Mouse (Mus musculus) stomach, postnatal 0 days (tissue): ENCODE measurements at regions not wholly inside any gene's neighbourhood (a gene's known extent, or its start where the extent isn't known, plus 50 kb on each side); places are given as distances from the start of the nearest gene placed in this dataset.

Source experiments
- ATAC-seq: fragments of 200-750 bp; cut with Nextera tagmentation; 2 replicates; pipeline ENCODE4 v1.8.0; 2017; ENCODE audit not compliant: low FRiP score, low TSS enrichment
- DNase-seq: peaks from one replicate; pipeline ENCODE4 v3.0.0-alpha.2; 2016; ENCODE audit warnings: low spot score
- H3K27ac ChIP-seq: fragments of 300-500 bp; sonication (generic); replicated peaks from 2 replicates; pipeline ENCODE4 v1.5.1; 2014; ENCODE audit warnings: mild to moderate bottlenecking, control low read depth
- H3K27me3 ChIP-seq: fragments of 300-500 bp; sonication (generic); 2 replicates; pipeline ENCODE4 v1.6.1; 2014; ENCODE audit warnings: low read length; ENCODE audit not compliant: control insufficient read depth, insufficient read depth
- H3K36me3 ChIP-seq: fragments of 300-500 bp; sonication (generic); 2 replicates; pipeline ENCODE4 v1.6.1; 2014; ENCODE audit warnings: low read length, mixed read lengths; ENCODE audit not compliant: control insufficient read depth, insufficient read depth
- H3K4me1 ChIP-seq: fragments of 300-500 bp; sonication (generic); replicated peaks from 2 replicates; pipeline ENCODE4 v1.6.1; 2014; ENCODE audit warnings: antibody characterized with exemption; ENCODE audit not compliant: control insufficient read depth, insufficient read depth
- H3K4me2 ChIP-seq: fragments of 300-500 bp; sonication (generic); replicated peaks from 2 replicates; pipeline ENCODE4 v1.6.1; 2014; ENCODE audit warnings: low read depth, mild to moderate bottlenecking, control low read depth, moderate library complexity
- H3K4me3 ChIP-seq: fragments of 300-500 bp; sonication (generic); 2 replicates; pipeline ENCODE4 v1.5.1; 2014; ENCODE audit warnings: low read depth, low read length, control low read depth
- H3K9ac ChIP-seq: fragments of 300-500 bp; sonication (generic); 2 replicates; pipeline ENCODE4 v1.6.1; 2014; ENCODE audit warnings: mild to moderate bottlenecking, low read length, control low read depth, mixed read lengths
- H3K9me3 ChIP-seq: fragments of 300-500 bp; sonication (generic); 2 replicates; pipeline ENCODE4 v1.6.1; 2016; ENCODE audit warnings: low read length; ENCODE audit not compliant: control insufficient read depth
- CTCF ChIP-seq: IDR thresholded peaks from 2 replicates; pipeline ENCODE4 v1.5.1; 2016; ENCODE audit warnings: antibody characterized with exemption, low read depth, mild to moderate bottlenecking, moderate library complexity
- EP300 ChIP-seq: optimal IDR thresholded peaks from 2 replicates; pipeline ENCODE3; 2016; ENCODE audit warnings: antibody characterized with exemption
- WGBS: fragments of 180-500 bp; shearing (Covaris S2); extraction: QIAGEN DNeasy Blood & Tissue Kit; methylation state at CpG from one replicate; pipeline ENCODE4 v1.1.7; 2014; 5-methylcytosine and 5-hydroxymethylcytosine counted together

DNA sequence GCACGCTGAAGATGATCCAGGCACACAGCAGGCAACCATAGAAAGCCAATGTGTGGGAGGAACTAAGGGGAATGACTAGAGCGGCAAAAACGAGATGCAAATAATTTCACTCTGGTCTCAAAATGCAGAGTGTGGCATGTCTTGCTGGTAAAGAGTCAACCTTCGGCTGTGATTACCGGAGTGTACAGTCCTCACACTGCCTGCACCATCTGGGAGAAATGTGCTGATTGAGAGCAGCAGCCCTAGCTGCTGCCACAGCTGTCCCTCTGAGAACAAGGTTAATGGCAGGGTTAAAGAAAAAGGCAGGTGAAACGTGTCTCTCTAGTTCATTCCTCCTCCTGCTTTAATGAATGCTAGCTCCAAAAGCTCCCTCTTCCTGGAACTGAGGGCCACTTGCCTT is 173.2 kb upstream of the Gpr101 start:
- H3K9me3 ChIP-seq: no peaks in the 10 kb centered on the region
- no peak overlapping the region for H3K4me2 ChIP-seq
- no peaks in the 10 kb centered on the region for H3K4me1 ChIP-seq
- H3K36me3 ChIP-seq: no peaks in the 10 kb centered on the region
- 66% methylated on average over 6 of the region's 6 CpGs for WGBS
- H3K27ac ChIP-seq: no peak overlapping the region
- no peak for TF ChIP-seq CTCF
- TF ChIP-seq EP300: no peak
- H3K9ac ChIP-seq: no peak overlapping the region
- H3K4me3 ChIP-seq: no peak overlapping the region
- ATAC-seq (no peak), DNase-seq (no peak)
- H3K27me3 ChIP-seq: no peaks in the 10 kb centered on the region

DNA sequence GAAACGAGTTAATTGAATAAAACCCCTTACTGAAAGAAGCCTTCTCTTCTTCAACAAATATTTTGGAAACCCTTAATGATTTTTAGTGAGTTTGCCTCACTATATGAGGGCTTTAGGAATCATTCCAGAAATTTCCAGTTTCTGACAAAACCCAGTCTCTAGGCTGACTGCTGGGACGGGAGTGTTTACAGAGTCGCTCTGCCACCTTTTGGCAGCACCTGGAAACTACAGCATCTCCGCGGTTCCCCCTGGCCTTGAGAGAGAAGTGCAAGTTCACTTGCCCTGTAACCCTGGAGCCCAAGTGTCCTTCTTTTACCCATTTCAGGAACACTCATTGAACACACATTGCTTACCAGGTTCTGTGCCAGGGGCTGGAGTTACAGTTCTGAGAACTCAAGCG is 171.4 kb upstream of the Gpr101 start:
- TF ChIP-seq CTCF (peak; percentile 71), EP300 (no peak)
- H3K9ac ChIP-seq: no peak overlapping the region
- no peaks in the 10 kb centered on the region for H3K36me3 ChIP-seq
- H3K4me1 ChIP-seq: no peaks in the 10 kb centered on the region
- peak; percentile 25 for DNase-seq
- WGBS: 11% methylated on average over 6 of the region's 6 CpGs
- H3K27ac ChIP-seq: no peak overlapping the region
- H3K4me2 ChIP-seq: no peak overlapping the region
- no peaks in the 10 kb centered on the region for H3K9me3 ChIP-seq
- no peak for ATAC-seq
- no peaks in the 10 kb centered on the region for H3K27me3 ChIP-seq
- no peak overlapping the region for H3K4me3 ChIP-seq

DNA sequence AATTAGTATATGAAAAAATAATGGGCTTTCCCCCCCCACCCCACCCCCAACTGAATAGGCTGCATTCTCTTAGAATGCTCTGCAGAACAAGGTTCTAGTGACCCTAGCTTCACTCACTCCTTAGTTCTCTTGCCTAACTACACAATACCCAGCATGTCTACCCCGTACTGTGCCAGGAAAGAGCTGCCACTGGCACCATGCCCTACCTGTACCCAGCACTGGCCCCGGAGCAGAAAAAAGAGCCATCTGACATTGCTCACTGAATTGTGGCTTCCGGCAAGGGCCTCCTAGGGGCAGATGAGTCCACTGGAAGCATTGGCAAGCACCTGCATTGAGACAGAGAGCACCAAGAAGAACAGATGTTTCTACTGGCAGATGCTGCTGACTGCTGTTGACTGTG is 156.0 kb upstream of the Gpr101 start:
- H3K4me3 ChIP-seq: no peak overlapping the region
- no peaks in the 10 kb centered on the region for H3K36me3 ChIP-seq
- no peak overlapping the region for H3K27ac ChIP-seq
- ATAC-seq: no peak
- no peaks in the 10 kb centered on the region for H3K9me3 ChIP-seq
- no peaks in the 10 kb centered on the region for H3K27me3 ChIP-seq
- H3K9ac ChIP-seq: no peak overlapping the region
- H3K4me1 ChIP-seq: no peaks in the 10 kb centered on the region
- 92% methylated on average over 3 of the region's 3 CpGs for WGBS
- DNase-seq: no peak
- TF ChIP-seq CTCF (no peak), EP300 (no peak)
- H3K4me2 ChIP-seq: no peak overlapping the region

DNA sequence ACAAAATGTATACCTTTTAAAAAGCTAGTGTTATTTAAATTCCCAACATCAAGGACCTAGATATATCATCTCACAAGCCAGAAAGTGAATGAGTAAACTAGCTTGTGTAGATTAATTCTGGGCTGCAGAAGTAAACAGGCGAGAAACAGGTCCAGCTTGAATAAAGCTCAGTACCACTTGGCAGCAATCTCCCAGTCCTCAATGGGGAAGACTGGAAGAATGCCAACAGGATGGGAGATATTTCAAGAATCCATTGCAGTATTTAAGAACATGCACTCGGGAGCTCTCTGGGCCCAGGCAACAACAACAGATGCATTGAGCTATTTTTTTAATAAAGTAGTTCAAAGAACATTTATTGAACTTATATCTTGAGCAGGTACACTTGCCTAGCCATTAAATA is 152.5 kb upstream of the Gpr101 start:
- no peak overlapping the region for H3K4me3 ChIP-seq
- no peak for DNase-seq
- WGBS: 45% methylated on average over 2 of the region's 2 CpGs
- H3K9ac ChIP-seq: no peak overlapping the region
- H3K9me3 ChIP-seq: no peaks in the 10 kb centered on the region
- H3K36me3 ChIP-seq: no peaks in the 10 kb centered on the region
- H3K27ac ChIP-seq: no peak overlapping the region
- no peaks in the 10 kb centered on the region for H3K4me1 ChIP-seq
- TF ChIP-seq CTCF: no peak
- TF ChIP-seq EP300: no peak
- no peaks in the 10 kb centered on the region for H3K27me3 ChIP-seq
- no peak for ATAC-seq
- no peak overlapping the region for H3K4me2 ChIP-seq

DNA sequence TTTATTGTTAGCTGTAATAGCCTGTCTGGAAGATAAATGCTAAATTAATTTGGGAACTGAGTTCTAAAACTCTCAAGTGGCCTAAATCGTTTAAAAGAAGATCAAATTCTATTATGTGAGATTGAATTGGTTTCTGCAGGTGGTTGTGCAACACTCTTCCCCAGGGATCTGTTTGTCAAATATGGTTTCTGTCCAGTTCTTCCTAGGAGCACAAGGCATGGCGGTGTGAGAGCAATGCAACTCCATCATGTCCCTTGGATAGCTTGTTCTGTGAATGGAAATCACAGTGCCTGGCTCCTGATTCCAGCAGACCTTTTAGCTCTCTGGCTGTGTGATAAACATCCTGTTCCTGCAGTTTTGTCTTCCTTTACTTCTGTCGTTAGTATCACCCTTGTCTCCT is 151.9 kb upstream of the Gpr101 start:
- no peak for ATAC-seq
- no peak overlapping the region for H3K4me2 ChIP-seq
- no peak for DNase-seq

More for the DNA sequence above, 151.9 kb upstream of the Gpr101 start:
- Histone ChIP-seq H3K36me3 (no peaks in the 10 kb centered on the region), H3K27me3 (no peaks in the 10 kb centered on the region), H3K9ac (no peak overlapping the region), H3K4me3 (no peak overlapping the region), H3K9me3 (no peaks in the 10 kb centered on the region), H3K27ac (no peak overlapping the region), H3K4me1 (no peaks in the 10 kb centered on the region)
- TF ChIP-seq CTCF (no peak), EP300 (no peak)
- 37% methylated on average over 3 of the region's 3 CpGs for WGBS
